Mouse (Mus musculus): ENCODE results near the gene Dnm3. TPM values are rescaled to one million over a fixed set of nuclear protein-coding genes. Genes with fewer than 3 reads are reported as not detected.
A peak's percentile ranks its signal among the peaks of the same experiment; 100 is the strongest.

Gene Dnm3
- polyA plus RNA-seq, 1 experiment, result 3.5 TPM

DNA sequence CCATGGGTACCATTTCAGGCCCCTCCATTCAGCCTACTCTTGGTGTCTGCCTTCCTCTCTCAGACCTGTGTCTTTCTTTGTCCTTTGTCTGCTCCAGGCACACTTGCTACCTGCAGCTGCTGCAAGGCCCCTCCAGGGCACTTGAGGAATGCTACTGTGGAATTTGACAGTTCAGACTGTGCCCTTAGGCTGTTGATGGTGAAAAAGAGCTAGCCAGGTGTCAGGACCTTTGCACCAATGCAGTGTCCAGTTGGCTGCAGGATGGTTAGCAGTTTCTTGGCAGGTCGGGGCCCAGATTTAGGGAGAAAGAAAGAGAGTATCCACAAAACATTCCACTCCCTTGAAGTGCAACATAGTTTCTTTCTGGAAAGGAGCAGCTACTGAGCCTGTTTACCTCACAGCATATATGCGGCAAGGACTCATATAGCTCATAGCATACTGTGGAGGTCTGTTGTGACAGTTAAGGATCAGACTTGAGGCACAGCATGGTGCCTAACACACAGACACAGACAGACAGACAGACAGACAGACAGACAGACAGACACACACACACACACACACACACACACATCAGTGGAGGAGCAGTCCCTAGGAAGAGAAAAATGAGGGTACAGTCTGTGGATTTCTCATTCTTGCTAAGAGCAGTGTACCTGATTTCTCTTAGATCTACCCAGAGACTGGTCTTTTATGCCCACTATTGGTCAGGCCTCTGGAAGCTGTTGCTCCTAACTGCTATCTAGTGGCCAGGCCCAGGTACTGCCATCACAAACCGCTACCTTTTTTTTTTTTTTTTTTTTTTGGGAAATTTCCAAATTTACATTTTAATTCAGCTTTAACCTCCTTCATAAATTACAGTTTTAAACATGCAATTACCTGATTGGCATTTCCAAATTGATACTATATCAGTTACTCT, 515.1 kb downstream of the Dnm3 start:
- Histone ChIP-seq H3K27ac (ENCODE audit: control insufficient read depth, insufficient read depth, low read depth, low read length, poor library complexity) (no peak overlapping the region), H3K4me1 (ENCODE audit: control insufficient read depth, insufficient read depth, low read length) (no peaks in the 10 kb centered on the region; the same call in 1 of the 2 replicates), H3K4me3 (replicated peaks; ENCODE audit: control insufficient read depth, low read depth, low read length) (no peak overlapping the region)
- WGBS, result 46% methylated on average over 3 of the region's 3 CpGs
- TF ChIP-seq CTCF (IDR thresholded peaks at IDR 0.05; ENCODE audit: control insufficient read depth, insufficient read depth, low read length) (peak; percentile 50), POLR2A (IDR thresholded peaks at IDR 0.05; ENCODE audit: borderline replicate concordance, control insufficient read depth, low read depth, low read length) (no peak)

DNA sequence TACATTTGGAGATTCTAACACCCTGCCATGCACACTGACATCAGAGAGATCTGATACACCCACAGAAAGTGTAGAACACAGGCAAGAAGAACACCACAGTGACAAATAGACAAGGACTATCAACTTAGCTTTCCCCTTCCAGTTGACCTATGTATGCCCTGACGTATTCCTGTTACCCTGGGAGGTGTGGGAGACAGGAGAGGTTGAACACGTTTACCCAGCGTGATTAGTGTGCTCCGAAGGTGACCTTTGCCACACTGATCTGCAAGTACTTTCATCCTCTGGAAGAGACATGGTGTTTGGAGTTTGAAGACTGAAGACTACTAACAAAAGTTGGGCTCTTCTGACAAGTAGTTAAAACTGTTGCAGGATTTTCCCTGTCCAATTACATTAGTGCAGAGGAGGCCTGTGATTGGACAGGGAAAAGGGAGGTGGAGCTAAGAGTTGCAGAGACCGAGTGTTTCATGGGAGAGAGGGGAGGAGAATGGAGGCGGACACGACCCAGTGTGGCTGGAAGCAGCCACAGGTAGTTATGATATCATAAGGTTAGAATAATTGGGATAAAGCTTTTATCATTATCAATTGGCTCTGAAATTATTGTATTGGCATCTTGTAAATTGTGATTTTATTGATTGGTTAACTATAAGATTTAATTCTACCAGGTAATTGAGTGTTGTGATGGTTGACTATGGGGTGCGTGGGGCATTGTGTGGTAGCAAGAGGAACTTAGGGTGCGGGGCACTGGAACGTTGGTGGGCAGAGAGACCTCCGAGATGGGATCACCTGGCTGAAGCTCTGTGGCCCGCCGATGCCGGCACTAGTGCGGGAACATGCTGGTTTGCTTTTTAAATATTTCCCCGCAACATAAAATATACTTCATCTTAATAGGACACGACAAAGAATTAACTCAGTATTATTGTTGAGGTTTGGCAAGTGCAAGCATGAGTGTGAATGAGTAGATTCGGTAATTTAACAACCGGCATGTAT, 519.6 kb downstream of the Dnm3 start:
- H3K4me3 ChIP-seq (replicated peaks; ENCODE audit: control insufficient read depth, low read depth, low read length), result no peak overlapping the region
- no peak overlapping the region for H3K27ac ChIP-seq (ENCODE audit: control insufficient read depth, insufficient read depth, low read depth, low read length, poor library complexity)
- H3K4me1 ChIP-seq (ENCODE audit: control insufficient read depth, insufficient read depth, low read length), result no peaks in the 10 kb centered on the region; the same call in 1 of the 2 replicates
- WGBS, result 86% methylated on average over 19 of the region's 19 CpGs
- TF ChIP-seq POLR2A (IDR thresholded peaks at IDR 0.05; ENCODE audit: borderline replicate concordance, control insufficient read depth, low read depth, low read length) (no peak), CTCF (IDR thresholded peaks at IDR 0.05; ENCODE audit: control insufficient read depth, insufficient read depth, low read length) (no peak)

DNA sequence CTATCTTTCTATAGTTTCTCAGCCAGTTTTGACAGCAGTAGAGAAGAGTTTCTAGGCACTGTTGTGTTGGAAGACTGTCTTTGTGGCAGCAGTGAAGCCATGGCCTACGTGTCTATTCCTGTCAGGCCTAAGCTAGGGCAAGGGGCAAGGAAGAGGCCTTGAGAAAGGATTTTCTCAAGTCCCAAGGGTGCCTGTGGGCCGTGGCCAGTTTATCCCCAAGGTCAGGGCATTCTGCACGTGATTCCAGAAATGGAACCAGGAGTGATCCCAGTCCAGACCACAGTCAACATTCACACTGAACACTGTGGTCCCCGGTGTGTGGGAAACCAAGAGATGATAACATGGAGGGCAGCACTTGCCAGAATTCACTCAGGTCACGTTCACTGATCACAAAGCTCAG, 522.0 kb downstream of the Dnm3 start:
- TF ChIP-seq POLR2A (IDR thresholded peaks at IDR 0.05; ENCODE audit: borderline replicate concordance, control insufficient read depth, low read depth, low read length), result no peak
- no peak for TF ChIP-seq CTCF (IDR thresholded peaks at IDR 0.05; ENCODE audit: control insufficient read depth, insufficient read depth, low read length)
- WGBS, result 71% methylated on average over 5 of the region's 5 CpGs
- Histone ChIP-seq H3K4me1 (ENCODE audit: control insufficient read depth, insufficient read depth, low read length) (no peaks in the 10 kb centered on the region), H3K4me3 (replicated peaks; ENCODE audit: control insufficient read depth, low read depth, low read length) (no peak overlapping the region), H3K27ac (ENCODE audit: control insufficient read depth, insufficient read depth, low read depth, low read length, poor library complexity) (no peak overlapping the region)

DNA sequence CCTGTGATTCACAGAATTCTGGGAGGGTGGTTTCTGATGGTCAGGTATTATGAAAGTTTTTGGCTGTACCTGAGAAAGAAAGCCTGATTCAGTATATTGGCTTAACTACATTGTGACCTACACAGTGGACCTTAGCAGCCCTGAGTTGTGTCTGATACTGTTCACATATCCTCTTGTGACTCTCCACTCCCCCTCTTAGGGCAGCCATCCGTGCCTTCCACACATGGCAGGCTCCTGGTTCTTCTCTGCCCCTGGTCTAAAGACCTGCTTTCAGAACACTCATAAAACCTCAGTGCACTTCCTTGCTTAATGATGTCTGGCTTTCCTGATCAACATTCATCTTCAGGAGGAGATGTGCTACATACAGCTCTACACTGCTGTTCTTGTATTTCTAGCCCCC, 525.2 kb downstream of the Dnm3 start:
- WGBS, result 74% methylated on average over 1 of the region's 1 CpGs

DNA sequence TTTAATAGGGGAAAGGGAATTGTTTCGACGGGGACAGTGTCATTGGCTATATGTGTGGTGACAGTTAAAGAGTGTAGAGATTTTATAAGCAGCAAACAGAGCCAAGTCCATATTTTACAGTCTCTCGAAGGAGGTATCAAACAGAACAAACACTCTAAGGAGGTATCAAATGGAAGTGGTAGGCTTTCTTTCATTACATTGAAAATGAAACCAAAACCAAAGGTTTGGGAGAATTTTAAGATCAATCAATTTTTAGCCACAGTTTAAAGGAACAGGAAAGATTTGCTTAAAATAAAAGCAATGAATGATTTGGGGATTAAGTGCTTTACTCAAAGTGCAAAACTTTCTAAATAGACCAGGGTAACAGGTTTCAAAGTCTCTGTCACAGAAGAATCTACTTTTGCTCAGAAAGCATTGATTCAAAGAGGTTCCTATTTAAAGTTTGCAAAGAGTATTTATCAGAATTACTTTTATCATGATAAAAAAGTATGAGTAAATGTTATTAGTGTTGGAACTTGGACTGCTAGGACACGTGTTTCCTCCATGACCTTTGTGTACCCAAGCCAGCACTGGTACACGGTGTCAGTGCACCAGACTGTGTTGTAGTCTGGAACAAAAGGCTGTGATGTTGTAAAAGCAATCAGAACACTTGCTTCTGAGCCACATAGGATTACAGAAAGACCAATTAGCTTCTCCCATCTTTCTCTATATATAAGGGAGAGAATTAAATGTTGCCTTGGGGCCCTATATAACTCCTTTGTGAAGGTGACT, 526.6 kb downstream of the Dnm3 start:
- WGBS, result 67% methylated on average over 5 of the region's 5 CpGs
- no peak overlapping the region for H3K4me3 ChIP-seq (replicated peaks; ENCODE audit: control insufficient read depth, low read depth, low read length)
- H3K27ac ChIP-seq (ENCODE audit: control insufficient read depth, insufficient read depth, low read depth, low read length, poor library complexity), result no peak overlapping the region
- H3K4me1 ChIP-seq (ENCODE audit: control insufficient read depth, insufficient read depth, low read length), result no peaks in the 10 kb centered on the region
- TF ChIP-seq CTCF (IDR thresholded peaks at IDR 0.05; ENCODE audit: control insufficient read depth, insufficient read depth, low read length) (no peak), POLR2A (IDR thresholded peaks at IDR 0.05; ENCODE audit: borderline replicate concordance, control insufficient read depth, low read depth, low read length) (no peak)

More for the DNA sequence above, 525.2 kb downstream of the Dnm3 start:
- Histone ChIP-seq H3K27ac (ENCODE audit: control insufficient read depth, insufficient read depth, low read depth, low read length, poor library complexity) (no peak overlapping the region), H3K4me3 (replicated peaks; ENCODE audit: control insufficient read depth, low read depth, low read length) (no peak overlapping the region), H3K4me1 (ENCODE audit: control insufficient read depth, insufficient read depth, low read length) (no peaks in the 10 kb centered on the region)
- TF ChIP-seq POLR2A (IDR thresholded peaks at IDR 0.05; ENCODE audit: borderline replicate concordance, control insufficient read depth, low read depth, low read length) (no peak), CTCF (IDR thresholded peaks at IDR 0.05; ENCODE audit: control insufficient read depth, insufficient read depth, low read length) (no peak)

DNA sequence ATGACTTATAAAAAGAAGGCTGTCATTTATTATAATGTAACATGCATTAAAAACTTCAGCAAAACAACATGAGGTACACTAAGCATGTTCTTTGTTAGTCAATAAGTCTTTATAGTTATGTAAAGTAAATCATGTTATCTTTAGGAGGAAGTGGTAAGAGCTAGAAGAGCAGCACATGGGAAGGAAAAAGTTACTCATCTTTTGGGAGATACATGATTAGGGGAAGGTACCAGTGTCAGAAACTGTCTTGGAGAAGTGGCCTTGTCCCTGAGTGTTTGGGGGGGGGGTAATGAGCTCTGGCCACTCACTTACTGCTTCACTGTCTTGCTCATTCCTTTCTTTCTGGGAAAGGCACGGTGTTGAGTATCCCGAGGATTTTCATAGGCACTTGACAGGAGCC, 535.8 kb downstream of the Dnm3 start:
- 84% methylated on average over 2 of the region's 2 CpGs for WGBS
- TF ChIP-seq CTCF (IDR thresholded peaks at IDR 0.05; ENCODE audit: control insufficient read depth, insufficient read depth, low read length) (no peak), POLR2A (IDR thresholded peaks at IDR 0.05; ENCODE audit: borderline replicate concordance, control insufficient read depth, low read depth, low read length) (no peak)
- no peak overlapping the region for H3K27ac ChIP-seq (ENCODE audit: control insufficient read depth, insufficient read depth, low read depth, low read length, poor library complexity)
- H3K4me1 ChIP-seq (ENCODE audit: control insufficient read depth, insufficient read depth, low read length), result no peaks in the 10 kb centered on the region
- H3K4me3 ChIP-seq (replicated peaks; ENCODE audit: control insufficient read depth, low read depth, low read length), result no peak overlapping the region

Other genes with a start within 250 kb of the Dnm3 start
- 4.5 and 4.6 TPM in 2 replicates for gene Mettl13, start 70.5 kb upstream of the Dnm3 start, polyA plus RNA-seq (2011; ENCODE audit: insufficient read depth, insufficient read length, low replicate concordance, missing spikeins)
- gene Vamp4, start 92.5 kb upstream of the Dnm3 start, polyA plus RNA-seq (2011; ENCODE audit: insufficient read depth, insufficient read length, low replicate concordance, missing spikeins), result 6.3 and 14.0 TPM in 2 replicates
- 0.72 TPM in 1 of 2 replicates, not detected in the other for gene Myoc, start 161.1 kb upstream of the Dnm3 start, polyA plus RNA-seq (2011; ENCODE audit: insufficient read depth, insufficient read length, low replicate concordance, missing spikeins)
- not detected in 2 replicates for gene Myocos, start 180.2 kb upstream of the Dnm3 start, polyA plus RNA-seq (2011; ENCODE audit: insufficient read depth, insufficient read length, low replicate concordance, missing spikeins)